Mouse (Mus musculus) MEL (cell line): ENCODE measurements at regions not wholly inside any gene's neighbourhood (a gene's known extent, or its start where the extent isn't known, plus 50 kb on each side); places are given as distances from the start of the nearest gene placed in this dataset.

ENCODE experiments used
- BHLHE40 ChIP-seq: IDR thresholded peaks from 2 replicates; pipeline ENCODE4 v1.6.1; 2012; ENCODE audit warnings: low read depth, mild to moderate bottlenecking, inconsistent platforms, low read length, improper control_type of control experiment, borderline replicate concordance
- CTCF ChIP-seq, 3 experiments: IDR thresholded peaks in 2 of 3; conservative IDR thresholded peaks in 1 of 3; 2 replicates each; pipeline ENCODE4 v1.5.1; 2011 to 2012; ENCODE audit warnings: low read length in 3 of 3, low read depth in 2 of 3, mild to moderate bottlenecking in 2 of 3, improper control_type of control experiment in 1 of 3, inconsistent platforms in 1 of 3, mixed read lengths in 1 of 3, moderate library complexity in 1 of 3; ENCODE audit not compliant: control insufficient read depth in 1 of 3, insufficient read depth in 1 of 3, poor library complexity in 1 of 3, severe bottlenecking in 1 of 3
- EP300 ChIP-seq, 2 experiments: IDR thresholded peaks; 2 replicates each; pipeline ENCODE4 v1.6.1; 2011; ENCODE audit warnings: improper control_type of control experiment in 2 of 2, low read length in 2 of 2, low read depth in 1 of 2, mild to moderate bottlenecking in 1 of 2
- MAFK ChIP-seq: IDR thresholded peaks from 2 replicates; pipeline ENCODE4 v1.6.1; 2011; ENCODE audit warnings: low read depth, mild to moderate bottlenecking, low read length, improper control_type of control experiment, borderline replicate concordance
- NRF1 ChIP-seq: IDR thresholded peaks from 2 replicates; pipeline ENCODE4 v1.6.1; 2014; ENCODE audit warnings: low read depth, mild to moderate bottlenecking, inconsistent platforms, low read length, improper control_type of control experiment, moderate library complexity; ENCODE audit not compliant: poor library complexity, insufficient read depth, severe bottlenecking
- POLR2AphosphoS2 ChIP-seq: IDR thresholded peaks from 2 replicates; pipeline ENCODE4 v1.6.1; 2011; ENCODE audit warnings: low read length, improper control_type of control experiment

- no peak for TF ChIP-seq BHLHE40
- no peak for TF ChIP-seq CTCF (IDR thresholded peaks at IDR 0.05 in 2 of 3, conservative IDR thresholded peaks at IDR 0.05 in 1 of 3; ENCODE audit: control insufficient read depth in 1 of 3, insufficient read depth in 1 of 3, low read depth in 2 of 3, low read length in 3 of 3, poor library complexity in 1 of 3, severe bottlenecking in 1 of 3)
- TF ChIP-seq MAFK, result no peak
- TF ChIP-seq POLR2AphosphoS2, result no peak
- TF ChIP-seq NRF1, result no peak
- no peak for TF ChIP-seq EP300 (IDR thresholded peaks at IDR 0.05; ENCODE audit: low read depth in 1 of 2, low read length in 2 of 2)
These were observed 158.9 kb upstream of the Bcor start for GRCm38 (mm10) chrX:12318848-12319651.
